Mouse (Mus musculus): ENCODE measurements at regions not wholly inside any gene's neighbourhood (a gene's known extent, or its start where the extent isn't known, plus 50 kb on each side); places are given as distances from the start of the nearest gene placed in this dataset.
A peak's percentile ranks its signal among the peaks of the same experiment; 100 is the strongest.

DNA sequence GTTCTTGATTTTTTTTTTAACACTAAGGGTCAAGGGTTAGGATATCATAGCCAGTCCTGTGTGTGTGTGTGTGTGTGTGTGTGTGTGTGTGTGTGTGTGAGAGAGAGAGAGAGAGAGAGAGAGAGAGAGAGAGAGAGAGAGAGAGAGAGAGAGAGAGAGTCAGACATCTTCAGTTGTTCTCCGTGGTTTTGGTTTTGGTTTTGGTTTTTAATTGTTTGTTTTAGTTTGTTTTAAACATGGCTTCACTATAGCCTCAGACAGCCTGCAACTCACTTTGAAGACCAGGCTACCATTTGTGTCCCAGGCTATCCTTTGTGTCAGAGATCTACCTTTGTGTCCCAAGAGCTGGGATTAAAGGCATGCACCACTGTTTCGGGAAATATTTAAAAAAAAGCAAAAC lies 557.8 kb downstream of the Lmo4 start:
- no peak for ATAC-seq (ENCODE audit: insufficient number of reproducible peaks, insufficient read depth, low FRiP score, low TSS enrichment, low read depth)
- no peaks in the 10 kb centered on the region for H3K27me3 ChIP-seq
- H3K27ac ChIP-seq: no peak overlapping the region
- H3K36me3 ChIP-seq: no peaks in the 10 kb centered on the region
- H3K4me2 ChIP-seq: no peak overlapping the region
- WGBS: 72% methylated on average over 2 of the region's 2 CpGs
- H3K4me3 ChIP-seq: no peak overlapping the region
- no peaks in the 10 kb centered on the region for H3K9me3 ChIP-seq
- 0 out of 2 replicates have a peak, but pooled peaks cover 15% of the 10 kb centered on the region for H3K4me1 ChIP-seq
- no peak overlapping the region for H3K9ac ChIP-seq

DNA sequence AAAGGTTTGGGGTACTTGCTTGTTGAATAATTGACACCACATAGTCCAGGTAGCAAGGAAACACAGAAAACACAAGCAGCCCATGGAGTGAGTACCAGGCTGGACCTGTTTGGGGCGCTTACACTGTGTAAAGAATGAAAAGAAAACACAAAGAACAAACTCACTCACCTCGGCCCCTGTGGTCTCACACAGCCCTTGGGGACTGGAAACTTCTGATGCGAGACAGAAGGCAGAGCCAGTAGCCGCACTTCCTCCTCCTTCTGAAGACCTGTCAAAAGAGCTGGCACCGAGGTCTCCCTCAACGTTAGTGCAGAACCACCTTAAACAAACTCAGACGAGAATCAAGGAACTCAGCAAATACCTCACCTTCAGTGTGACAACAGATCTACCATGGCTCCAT lies 558.2 kb downstream of the Lmo4 start:
- Histone ChIP-seq H3K9me3 (no peaks in the 10 kb centered on the region), H3K27ac (no peak overlapping the region), H3K4me1 (0 out of 2 replicates have a peak, but pooled peaks cover 15% of the 10 kb centered on the region), H3K4me2 (no peak overlapping the region), H3K27me3 (no peaks in the 10 kb centered on the region), H3K4me3 (no peak overlapping the region), H3K36me3 (no peaks in the 10 kb centered on the region), H3K9ac (no peak overlapping the region)
- 41% methylated on average over 7 of the region's 7 CpGs for WGBS
- ATAC-seq (ENCODE audit: insufficient number of reproducible peaks, insufficient read depth, low FRiP score, low TSS enrichment, low read depth): no peak

DNA sequence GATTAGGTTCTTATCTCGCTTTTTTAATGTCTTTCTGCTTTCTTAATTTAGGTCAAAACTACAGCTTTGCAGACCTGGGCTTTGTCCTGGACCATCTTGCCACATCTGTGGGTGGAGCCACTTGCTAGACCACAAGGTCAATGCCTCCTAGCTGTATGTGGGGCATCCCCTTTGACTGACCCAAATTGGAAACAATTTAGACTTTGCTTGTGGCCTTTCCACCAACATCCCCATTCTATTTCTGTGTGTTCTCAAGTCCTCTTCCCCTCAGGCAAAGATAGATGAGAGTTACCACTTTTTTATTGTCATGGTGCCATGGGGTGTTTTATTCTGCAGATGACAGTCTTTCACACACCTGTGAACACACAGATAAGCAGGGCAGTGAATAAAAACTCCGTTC lies 572.0 kb downstream of the Lmo4 start:
- 78% methylated on average over 2 of the region's 2 CpGs for WGBS
- Histone ChIP-seq H3K27me3 (no peaks in the 10 kb centered on the region), H3K4me2 (no peak overlapping the region), H3K27ac (no peak overlapping the region), H3K9ac (no peak overlapping the region), H3K4me1 (peaks cover 21% of the 10 kb centered on the region), H3K36me3 (no peaks in the 10 kb centered on the region), H3K4me3 (no peak overlapping the region), H3K9me3 (no peaks in the 10 kb centered on the region)
- ATAC-seq (ENCODE audit: insufficient number of reproducible peaks, insufficient read depth, low FRiP score, low TSS enrichment, low read depth): no peak

DNA sequence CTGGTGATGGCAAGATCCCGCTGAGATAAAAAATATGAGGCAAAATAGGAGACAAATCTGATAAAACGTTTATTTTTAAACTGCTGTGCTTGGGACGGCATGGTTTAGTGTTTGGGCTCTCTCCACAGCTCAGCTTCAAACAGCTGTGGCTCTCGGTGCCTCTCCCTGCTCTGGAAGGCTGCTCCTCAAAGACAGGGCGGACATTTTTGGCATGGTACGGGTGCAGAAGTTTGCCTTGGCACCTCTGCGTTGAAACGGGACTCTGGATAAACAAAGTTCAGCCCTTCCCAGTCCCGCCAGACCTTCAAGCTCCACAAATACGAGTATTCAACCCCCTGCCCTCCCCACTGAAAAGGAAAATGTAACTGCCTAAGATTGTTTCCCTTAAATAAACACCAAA lies 573.8 kb downstream of the Lmo4 start:
- peak overlapping the region; percentile 52; the same call in 1 of the 2 replicates for H3K27ac ChIP-seq
- 44% methylated on average over 10 of the region's 10 CpGs for WGBS
- no peak overlapping the region for H3K4me3 ChIP-seq
- H3K4me2 ChIP-seq: no peak overlapping the region
- no peaks in the 10 kb centered on the region for H3K36me3 ChIP-seq
- no peaks in the 10 kb centered on the region for H3K9me3 ChIP-seq
- peaks cover 21% of the 10 kb centered on the region for H3K4me1 ChIP-seq
- no peak; the same call in 1 of the 2 replicates for ATAC-seq (ENCODE audit: insufficient number of reproducible peaks, insufficient read depth, low FRiP score, low TSS enrichment, low read depth)
- H3K27me3 ChIP-seq: no peaks in the 10 kb centered on the region
- no peak overlapping the region for H3K9ac ChIP-seq

DNA sequence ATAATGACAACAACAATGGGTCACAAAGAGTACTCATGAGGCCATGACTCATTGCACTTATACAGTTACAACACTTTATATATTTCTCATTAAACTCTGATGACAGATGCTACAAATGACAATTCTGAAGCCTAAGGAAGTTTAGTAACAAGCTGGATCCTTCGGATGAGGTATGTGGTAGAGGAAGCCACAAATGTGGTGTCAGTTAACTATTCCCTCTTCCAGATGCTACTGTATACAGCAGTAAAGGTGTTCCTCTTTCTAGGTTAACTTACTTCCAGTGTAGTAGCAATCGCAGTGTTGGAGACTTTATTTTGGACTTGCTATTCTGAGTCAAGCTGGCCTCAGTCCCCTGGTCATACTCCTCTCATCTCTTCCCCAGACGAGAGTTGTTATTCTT lies 580.1 kb downstream of the Lmo4 start:
- Histone ChIP-seq H3K27ac (no peak overlapping the region), H3K4me3 (no peak overlapping the region), H3K4me1 (peaks cover 2% of the 10 kb centered on the region; the same call in 1 of the 2 replicates), H3K9ac (no peak overlapping the region), H3K4me2 (no peak overlapping the region), H3K27me3 (no peaks in the 10 kb centered on the region), H3K9me3 (no peaks in the 10 kb centered on the region), H3K36me3 (no peaks in the 10 kb centered on the region)
- 78% methylated on average over 3 of the region's 3 CpGs for WGBS
- ATAC-seq (ENCODE audit: insufficient number of reproducible peaks, insufficient read depth, low FRiP score, low TSS enrichment, low read depth): no peak

DNA sequence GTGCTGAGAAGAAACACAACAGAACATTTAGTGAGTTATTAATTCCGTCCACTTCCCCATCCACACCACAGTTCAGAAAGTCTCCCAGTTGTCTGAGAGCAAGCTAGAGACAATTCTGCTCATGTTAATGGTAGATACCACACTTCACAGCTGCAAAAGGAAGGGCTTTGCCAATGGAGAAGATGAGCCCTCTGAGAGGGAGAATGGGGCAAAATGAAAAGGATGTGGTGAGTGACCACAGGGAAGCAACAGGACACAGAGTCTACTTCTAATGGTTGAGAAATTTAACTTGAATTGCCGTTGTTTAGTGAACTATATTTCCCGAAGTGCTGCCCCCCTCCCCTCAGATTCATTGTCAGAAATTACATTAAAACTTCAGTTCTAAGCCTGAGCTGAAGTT lies 582.7 kb downstream of the Lmo4 start:
- WGBS: 79% methylated on average over 3 of the region's 3 CpGs
- H3K9ac ChIP-seq: no peak overlapping the region
- H3K9me3 ChIP-seq: no peaks in the 10 kb centered on the region
- ATAC-seq (ENCODE audit: insufficient number of reproducible peaks, insufficient read depth, low FRiP score, low TSS enrichment, low read depth): no peak
- H3K36me3 ChIP-seq: no peaks in the 10 kb centered on the region
- no peak overlapping the region for H3K27ac ChIP-seq
- no peaks in the 10 kb centered on the region for H3K4me1 ChIP-seq
- H3K4me2 ChIP-seq: no peak overlapping the region
- H3K27me3 ChIP-seq: no peaks in the 10 kb centered on the region
- H3K4me3 ChIP-seq: no peak overlapping the region

DNA sequence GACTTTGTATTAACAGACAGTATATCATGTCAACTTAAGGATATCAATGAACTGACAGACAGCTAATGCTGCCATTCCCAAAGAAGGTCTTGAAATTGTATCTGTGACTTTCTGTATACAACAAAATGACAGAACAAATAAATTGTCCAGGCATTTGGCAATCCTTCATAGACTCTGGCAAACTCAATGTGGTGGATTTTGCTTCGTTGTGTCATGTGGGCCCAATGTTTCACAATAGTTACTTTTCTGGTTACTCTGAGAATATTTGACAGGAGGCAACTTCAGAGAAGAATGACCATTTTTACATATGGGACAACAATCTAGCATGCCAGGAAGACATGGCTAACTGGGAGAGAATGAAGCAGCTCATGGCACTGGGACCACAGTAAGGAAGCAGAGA lies 585.9 kb downstream of the Lmo4 start:
- no peak overlapping the region for H3K9ac ChIP-seq
- H3K4me2 ChIP-seq: no peak overlapping the region
- no peak overlapping the region for H3K4me3 ChIP-seq
- no peaks in the 10 kb centered on the region for H3K36me3 ChIP-seq
- no peaks in the 10 kb centered on the region for H3K4me1 ChIP-seq
- H3K27me3 ChIP-seq: no peaks in the 10 kb centered on the region
- no peak for ATAC-seq (ENCODE audit: insufficient number of reproducible peaks, insufficient read depth, low FRiP score, low TSS enrichment, low read depth)
- H3K9me3 ChIP-seq: no peaks in the 10 kb centered on the region
- WGBS: 88% methylated on average over 1 of the region's 1 CpGs
- no peak overlapping the region for H3K27ac ChIP-seq

DNA sequence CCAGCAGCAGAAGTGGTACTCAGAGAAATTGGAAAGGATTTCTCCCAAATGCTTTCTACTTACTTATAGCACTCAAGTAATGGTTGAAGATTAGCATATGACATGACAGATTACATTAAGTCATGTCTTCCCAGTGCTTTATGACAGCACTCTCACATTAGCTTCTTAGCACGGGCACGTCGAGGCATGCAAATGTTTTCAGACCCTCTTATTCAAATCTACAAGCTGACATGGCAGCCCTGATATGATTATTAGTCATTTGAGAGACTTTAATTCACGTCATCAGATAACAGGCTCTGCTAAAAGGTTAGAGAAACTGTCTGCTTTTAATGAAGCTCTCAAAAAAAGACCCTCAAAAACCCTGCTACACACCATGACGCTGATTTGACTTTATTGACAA lies 590.1 kb downstream of the Lmo4 start:
- Histone ChIP-seq H3K9ac (no peak overlapping the region), H3K27ac (no peak overlapping the region), H3K4me3 (no peak overlapping the region), H3K4me2 (no peak overlapping the region), H3K4me1 (peaks cover 5% of the 10 kb centered on the region), H3K9me3 (no peaks in the 10 kb centered on the region; the same call in 1 of the 2 replicates), H3K36me3 (no peaks in the 10 kb centered on the region), H3K27me3 (no peaks in the 10 kb centered on the region)
- 67% methylated on average over 5 of the region's 5 CpGs for WGBS
- ATAC-seq (ENCODE audit: insufficient number of reproducible peaks, insufficient read depth, low FRiP score, low TSS enrichment, low read depth): no peak

DNA sequence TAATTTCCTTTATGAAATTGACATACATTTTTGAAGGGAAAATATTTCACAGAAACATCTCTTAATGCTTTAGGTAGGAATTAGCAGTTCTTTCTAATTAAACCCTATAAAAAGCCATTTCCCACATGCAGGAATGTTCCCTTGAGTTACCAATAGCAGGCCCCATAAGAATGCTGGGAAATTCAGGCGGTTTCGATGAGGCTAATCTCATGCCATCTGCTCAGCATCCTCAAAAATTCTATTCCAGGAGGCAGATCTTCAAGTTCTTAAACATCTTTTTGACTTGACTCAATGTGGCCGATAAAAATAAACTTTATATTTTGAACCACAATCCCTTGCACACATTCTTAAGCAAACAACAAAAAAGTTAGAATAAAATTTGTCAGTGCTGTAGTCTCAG lies 591.0 kb downstream of the Lmo4 start:
- ATAC-seq (ENCODE audit: insufficient number of reproducible peaks, insufficient read depth, low FRiP score, low TSS enrichment, low read depth): no peak
- Histone ChIP-seq H3K4me3 (no peak overlapping the region), H3K27me3 (no peaks in the 10 kb centered on the region), H3K36me3 (no peaks in the 10 kb centered on the region), H3K4me1 (peaks cover 11% of the 10 kb centered on the region), H3K9me3 (no peaks in the 10 kb centered on the region; the same call in 1 of the 2 replicates), H3K9ac (no peak overlapping the region), H3K4me2 (no peak overlapping the region), H3K27ac (no peak overlapping the region)
- WGBS: 90% methylated on average over 3 of the region's 3 CpGs

DNA sequence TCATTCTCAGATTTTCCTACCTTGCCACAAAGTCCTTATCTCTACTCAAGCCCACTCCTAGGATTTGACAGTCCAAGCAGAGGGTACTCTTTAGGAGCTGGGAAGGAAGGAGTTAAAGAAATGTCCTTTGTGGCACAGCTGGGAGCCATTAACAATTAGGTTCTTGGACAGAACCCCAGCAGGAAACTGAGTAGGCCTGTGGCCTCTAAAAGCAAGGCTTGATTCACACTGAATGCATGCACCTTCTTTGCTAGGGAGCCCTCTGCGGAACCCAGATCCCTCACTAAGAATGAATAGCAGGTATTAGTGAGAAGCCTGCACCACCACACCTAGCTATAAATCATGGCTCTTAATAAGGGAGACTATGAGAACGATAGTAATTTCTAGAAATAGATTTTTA lies 595.3 kb downstream of the Lmo4 start:
- H3K36me3 ChIP-seq: no peaks in the 10 kb centered on the region
- no peak overlapping the region for H3K9ac ChIP-seq
- no peak for ATAC-seq (ENCODE audit: insufficient number of reproducible peaks, insufficient read depth, low FRiP score, low TSS enrichment, low read depth)
- no peaks in the 10 kb centered on the region for H3K27me3 ChIP-seq
- H3K4me1 ChIP-seq: peaks cover 11% of the 10 kb centered on the region
- WGBS: 25% methylated on average over 2 of the region's 2 CpGs
- no peak overlapping the region for H3K4me3 ChIP-seq
- H3K9me3 ChIP-seq: no peaks in the 10 kb centered on the region; the same call in 1 of the 2 replicates
- no peak overlapping the region for H3K27ac ChIP-seq
- H3K4me2 ChIP-seq: no peak overlapping the region

DNA sequence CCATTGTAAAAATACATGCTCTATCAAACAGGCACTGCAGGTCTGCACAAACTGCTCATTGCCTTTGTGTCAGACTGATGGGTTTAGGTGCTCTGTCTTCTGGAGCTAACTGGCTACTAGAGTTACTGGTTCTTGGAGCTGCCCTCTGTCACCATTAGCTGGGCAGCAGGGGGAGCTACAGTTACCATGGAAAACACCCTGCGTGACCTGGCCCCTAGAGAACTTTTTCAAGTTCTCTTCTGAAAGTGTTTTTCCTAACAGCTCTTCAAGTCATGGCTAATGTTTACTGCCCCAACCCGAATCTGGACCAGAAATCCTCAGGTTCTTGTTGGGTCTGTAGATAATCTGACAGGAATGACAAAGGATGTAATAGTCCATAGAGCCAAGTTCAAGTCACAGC lies 605.9 kb downstream of the Lmo4 start:
- H3K36me3 ChIP-seq: no peaks in the 10 kb centered on the region
- H3K27ac ChIP-seq: no peak overlapping the region
- H3K4me2 ChIP-seq: no peak overlapping the region
- no peak overlapping the region for H3K4me3 ChIP-seq
- H3K9me3 ChIP-seq: no peaks in the 10 kb centered on the region
- peaks cover 3% of the 10 kb centered on the region; the same call in 1 of the 2 replicates for H3K27me3 ChIP-seq
- 53% methylated on average over 2 of the region's 2 CpGs for WGBS
- ATAC-seq (ENCODE audit: insufficient number of reproducible peaks, insufficient read depth, low FRiP score, low TSS enrichment, low read depth): no peak
- H3K4me1 ChIP-seq: peaks cover 9% of the 10 kb centered on the region
- H3K9ac ChIP-seq: no peak overlapping the region

DNA sequence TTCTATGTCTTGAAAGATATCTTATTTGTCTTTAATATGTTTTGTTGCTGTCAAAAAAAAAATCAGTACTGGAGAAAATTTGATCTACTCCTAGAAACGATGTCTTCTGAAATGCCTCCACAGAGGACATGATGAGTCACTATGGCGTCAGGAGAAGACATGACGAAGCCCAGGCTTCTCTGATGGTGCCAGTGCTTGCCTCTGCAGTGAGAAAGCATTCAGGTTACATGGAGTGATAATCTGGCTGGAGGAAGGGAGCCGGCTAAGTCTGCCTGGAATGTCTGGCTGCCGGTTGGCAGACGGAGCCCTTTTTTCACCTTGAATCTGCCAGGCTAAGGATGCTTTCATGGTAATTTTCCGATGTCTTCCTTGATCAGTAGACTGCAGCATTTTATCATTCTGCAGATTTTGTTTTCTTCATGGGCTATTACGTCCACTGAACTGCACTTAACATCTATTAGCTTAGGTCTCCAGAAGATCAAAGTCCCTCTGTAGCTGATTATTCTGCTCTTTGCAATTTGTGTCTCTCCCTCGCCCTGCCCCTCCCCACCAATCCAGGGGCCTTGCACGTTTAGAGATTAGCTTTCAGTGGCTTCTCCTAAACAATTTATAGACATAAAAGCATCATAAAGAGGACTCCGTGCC lies 607.9 kb downstream of the Lmo4 start:
- no peak for ATAC-seq (ENCODE audit: insufficient number of reproducible peaks, insufficient read depth, low FRiP score, low TSS enrichment, low read depth)
- H3K9me3 ChIP-seq: no peaks in the 10 kb centered on the region
- no peak overlapping the region for H3K27ac ChIP-seq
- H3K9ac ChIP-seq: no peak overlapping the region
- no peaks in the 10 kb centered on the region for H3K36me3 ChIP-seq
- peak overlapping the region; percentile 22; the same call in 1 of the 2 replicates for H3K4me2 ChIP-seq
- H3K4me1 ChIP-seq: peaks cover 9% of the 10 kb centered on the region
- peaks cover 7% of the 10 kb centered on the region for H3K27me3 ChIP-seq
- 10% methylated on average over 11 of the region's 11 CpGs for WGBS
- no peak overlapping the region for H3K4me3 ChIP-seq

All from embryonic facial prominence, embryonic 13.5 days (tissue).